Mouse (Mus musculus) lung, adult 2 months (tissue): ENCODE data around the gene Cdh24. TPM values are rescaled to one million over a fixed set of nuclear protein-coding genes. Genes with fewer than 3 reads are reported as not detected.
A peak's percentile ranks its signal among the peaks of the same experiment; 100 is the strongest.

ENCODE experiments used
- DNase-seq: peaks from one replicate; pipeline ENCODE4 v3.0.0; 2022
- H3K4me1 ChIP-seq: fragments of 200-500 bp; 2 replicates; pipeline ENCODE4 v1.6.1; 2011; ENCODE audit warnings: low read length; ENCODE audit not compliant: control insufficient read depth, insufficient read depth
- H3K4me3 ChIP-seq: fragments of 200-500 bp; replicated peaks from 2 replicates; pipeline ENCODE3; 2011; ENCODE audit warnings: low read depth, mild to moderate bottlenecking, control low read depth, low read length; ENCODE audit errors: extremely low read depth
- CTCF ChIP-seq: fragments of 200-500 bp; IDR thresholded peaks from 2 replicates; pipeline ENCODE4 v1.5.1; 2011; ENCODE audit warnings: mild to moderate bottlenecking, low read length, control low read depth; ENCODE audit not compliant: insufficient read depth
- POLR2A ChIP-seq: fragments of 200-500 bp; IDR thresholded peaks from 2 replicates; pipeline ENCODE4 v1.6.1; 2011; ENCODE audit warnings: low read depth, mild to moderate bottlenecking, control low read depth, low read length, borderline replicate concordance; ENCODE audit errors: extremely low read depth
- WGBS: fragments of 180-500 bp; shearing (Covaris S2); methylation state at CpG from one replicate; pipeline ENCODE4 v1.1.7; 2018; 5-methylcytosine and 5-hydroxymethylcytosine counted together
- polyA plus RNA-seq: library from polyadenylated mRNA; depleted of rRNA; stranded (reverse); fragments of >200 nt; gene quantifications from 2 replicates; pipeline ENCODE4 v1.2.3, GENCODE M21; 2012

Cdh24 gene
- polyA plus RNA-seq, 1 experiment = 2.8 TPM

DNA sequence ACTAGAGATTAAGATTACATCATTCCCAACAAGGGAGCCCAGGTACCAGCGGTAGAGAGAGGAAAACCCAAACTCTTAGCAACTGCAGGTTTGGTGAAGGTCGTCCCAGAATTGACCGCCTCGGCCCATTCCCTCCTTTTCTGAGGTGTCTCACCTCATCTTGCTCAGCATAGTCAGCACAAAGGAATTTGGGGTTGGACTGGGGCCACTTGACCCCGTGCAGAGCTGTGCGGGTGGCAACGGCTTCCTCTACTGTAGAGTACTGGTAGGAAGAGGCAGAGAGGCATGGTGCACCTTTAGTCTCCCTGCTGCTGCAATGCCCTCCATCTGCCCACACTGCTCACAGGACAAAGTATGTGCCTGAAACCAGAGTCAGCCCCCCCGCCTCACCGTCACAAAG, 3.1 kb upstream of the Cdh24 start:
- Histone ChIP-seq H3K4me1 (no peaks in the 10 kb centered on the region), H3K4me3 (no peak overlapping the region)
- no peak for DNase-seq
- no peak for TF ChIP-seq CTCF
- no peak for TF ChIP-seq POLR2A
- 70% methylated on average over 9 of the region's 9 CpGs for WGBS

DNA sequence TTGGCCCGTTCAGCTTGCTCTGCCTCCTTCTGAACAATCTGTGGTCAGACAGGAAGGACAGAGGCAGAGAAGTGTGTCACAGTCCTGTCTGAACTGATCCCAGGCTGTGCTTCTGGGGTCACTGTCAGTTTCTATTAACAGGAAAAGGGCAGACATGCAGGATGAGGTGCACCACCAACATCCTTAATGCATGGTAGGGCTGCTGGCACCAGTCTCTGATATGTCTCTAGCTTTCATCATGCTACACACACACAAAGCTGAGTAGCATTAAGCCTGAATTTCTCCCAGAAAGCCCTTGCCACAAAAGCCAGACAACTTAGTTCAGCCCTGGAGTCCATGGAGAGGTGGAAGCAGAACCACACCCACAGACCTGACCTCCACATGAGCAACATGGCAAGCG, 1.8 kb upstream of the Cdh24 start:
- WGBS = 81% methylated on average over 2 of the region's 2 CpGs
- H3K4me1 ChIP-seq = no peaks in the 10 kb centered on the region
- no peak for DNase-seq
- H3K4me3 ChIP-seq = no peak overlapping the region
- TF ChIP-seq CTCF = no peak
- no peak for TF ChIP-seq POLR2A

DNA sequence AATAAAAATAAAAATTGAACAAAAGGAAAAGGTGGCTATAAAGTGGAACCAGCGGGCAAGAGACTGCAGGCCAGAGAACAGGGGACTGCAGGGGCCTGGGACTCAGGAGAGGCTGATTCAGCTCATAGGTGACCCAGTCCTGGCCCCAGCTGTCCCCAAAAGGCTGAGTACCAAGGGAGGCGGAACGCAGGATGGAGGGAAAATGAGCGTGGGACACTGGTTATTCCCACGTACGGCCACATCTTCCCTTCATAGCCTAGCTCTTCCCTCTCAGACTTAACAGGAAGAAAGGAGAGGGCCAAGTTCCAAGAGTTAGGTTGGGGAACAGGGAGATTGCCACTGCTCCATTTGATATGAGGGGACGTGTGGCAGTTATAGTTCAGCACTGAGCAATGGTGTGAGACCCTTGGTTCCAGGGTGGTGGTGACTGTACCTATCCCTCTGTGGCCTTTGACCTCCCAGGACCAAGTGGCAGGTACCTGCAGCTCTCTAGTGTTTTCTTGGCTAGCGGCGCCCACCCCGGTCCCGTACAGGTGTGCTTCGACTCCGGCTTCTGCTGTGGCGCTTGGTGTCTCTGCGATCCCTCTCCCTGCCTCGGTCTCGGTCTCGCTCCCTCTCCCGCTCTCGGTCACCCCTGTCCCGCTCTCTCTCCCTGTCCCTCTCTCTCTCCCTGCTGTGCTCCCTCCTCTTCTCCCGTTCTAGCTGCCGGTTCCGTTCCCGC, 1.2 kb upstream of the Cdh24 start:
- TF ChIP-seq POLR2A = no peak
- TF ChIP-seq CTCF = no peak
- 86% methylated on average over 25 of the region's 25 CpGs for WGBS
- H3K4me1 ChIP-seq = no peaks in the 10 kb centered on the region

DNA sequence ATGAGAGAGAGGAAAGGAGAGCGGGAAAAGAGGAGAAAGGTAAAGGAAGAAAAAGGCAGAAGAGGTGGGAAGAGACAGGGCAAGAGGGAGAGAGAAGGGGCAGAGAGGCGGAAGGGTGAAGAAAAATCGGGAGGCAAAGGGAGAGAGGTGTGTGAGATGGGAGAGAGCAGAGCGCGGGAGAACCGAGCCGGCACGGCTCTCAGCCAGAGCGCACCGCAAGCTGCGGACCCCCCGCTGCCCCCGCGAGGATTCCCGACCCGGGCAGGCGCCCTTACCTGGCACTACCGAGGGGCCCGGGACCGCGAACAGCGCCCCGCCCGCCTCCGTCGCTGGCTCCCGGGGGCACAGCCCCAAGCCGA, 239 bp downstream of the Cdh24 start, which contains the start of gene Gm17606:
Gm17606 (plus strand) TSS at position 7 of the 359 bp plus-strand sequence.
- WGBS = 2% methylated on average over 28 of the region's 28 CpGs
- DNase-seq = no peak
- H3K4me3 ChIP-seq = peak within 1 kb of the TSS; percentile 66
- H3K4me1 ChIP-seq = no peaks in the 10 kb centered on the region
- TF ChIP-seq CTCF (no peak), POLR2A (no peak)

More for the DNA sequence above, 1.2 kb upstream of the Cdh24 start:
- no peak overlapping the region for H3K4me3 ChIP-seq
- no peak for DNase-seq

DNA sequence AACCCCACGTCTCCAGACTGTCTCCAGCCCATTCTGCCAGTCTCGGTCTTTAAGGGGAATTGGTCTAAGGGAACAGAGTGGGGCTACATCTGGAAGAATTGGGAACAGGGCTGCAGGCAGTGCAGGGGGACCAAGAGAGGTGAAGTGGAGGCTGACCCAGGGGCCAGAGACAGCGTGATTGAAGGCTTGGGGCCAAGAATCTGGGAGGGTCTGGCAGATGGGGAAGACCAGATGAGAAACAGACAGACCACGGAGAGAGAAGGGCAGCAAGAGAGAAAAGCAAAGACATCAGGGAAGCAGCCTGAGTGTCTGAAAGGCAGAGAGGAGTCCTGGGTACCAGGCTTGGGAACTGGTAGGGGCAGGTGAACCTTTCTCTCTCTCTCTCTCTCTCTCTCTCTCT, 1.0 kb downstream of the Cdh24 start:
- H3K4me1 ChIP-seq = no peaks in the 10 kb centered on the region
- no peak overlapping the region for H3K4me3 ChIP-seq
- TF ChIP-seq CTCF = no peak
- TF ChIP-seq POLR2A = no peak
- DNase-seq = no peak
- WGBS = 58% methylated on average over 4 of the region's 4 CpGs

DNA sequence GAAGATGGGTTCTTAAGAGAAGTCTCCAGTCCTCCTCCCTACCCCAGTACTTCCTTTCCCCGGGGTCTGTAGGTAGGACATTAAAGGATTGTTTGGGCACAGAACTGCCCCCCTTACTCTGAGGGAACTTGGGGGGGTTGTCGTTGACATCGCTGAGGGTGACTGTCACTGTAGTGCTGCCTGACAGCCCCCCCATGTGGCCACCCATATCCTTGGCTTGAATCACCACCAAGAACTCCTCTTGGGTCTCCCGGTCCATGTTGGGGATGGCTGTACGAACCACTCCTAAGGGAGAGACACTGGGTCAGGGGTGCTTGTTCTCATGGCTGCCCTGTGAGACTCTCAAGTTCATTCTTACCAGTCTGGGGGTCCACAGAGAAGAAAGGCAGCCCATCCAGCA, 3.0 kb downstream of the Cdh24 start:
- TF ChIP-seq CTCF (no peak), POLR2A (no peak)
- Histone ChIP-seq H3K4me3 (no peak overlapping the region), H3K4me1 (no peaks in the 10 kb centered on the region)
- DNase-seq = no peak
- WGBS = 57% methylated on average over 5 of the region's 5 CpGs

DNA sequence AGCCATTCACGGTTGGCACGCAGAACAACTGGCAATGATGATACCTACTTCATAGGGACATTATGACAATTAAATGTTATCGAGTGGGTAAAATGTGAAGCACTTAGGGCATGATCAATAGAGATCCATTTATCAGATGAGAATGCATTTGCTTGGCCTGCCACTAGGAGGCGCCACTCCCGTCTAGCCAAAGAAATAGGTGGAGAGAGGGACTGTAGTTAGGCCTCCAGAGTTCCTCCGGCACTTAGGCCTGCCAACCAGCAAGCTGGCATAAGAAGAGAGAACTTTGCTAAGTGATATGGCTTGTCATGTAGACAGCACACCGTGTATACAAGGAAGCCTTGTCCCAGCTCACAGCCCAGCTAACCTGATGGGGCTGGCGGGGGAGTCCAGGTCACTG, 4.2 kb downstream of the Cdh24 start:
- 47% methylated on average over 8 of the region's 8 CpGs for WGBS
- DNase-seq = peak; percentile 56
- TF ChIP-seq CTCF (peak; percentile 93), POLR2A (no peak)

DNA sequence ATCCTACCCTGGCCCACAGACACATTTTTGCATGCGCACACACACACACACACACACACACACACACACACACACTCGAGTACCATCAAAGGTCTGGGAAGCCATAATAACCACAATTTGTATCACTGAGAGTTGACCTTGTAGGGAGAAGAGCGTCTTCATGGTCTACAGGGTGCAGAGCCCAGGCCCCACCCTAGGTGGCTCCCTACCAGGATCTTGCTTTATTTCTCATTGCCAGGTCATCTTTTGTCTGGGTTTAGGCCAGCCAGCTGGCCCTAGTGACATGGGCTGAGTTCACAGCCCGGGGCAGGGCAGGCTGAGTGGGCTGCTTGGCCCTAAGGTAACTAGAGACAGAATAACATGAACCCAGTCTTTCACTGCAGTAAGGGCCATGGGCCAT, 7.0 kb downstream of the Cdh24 start:
- no peak for DNase-seq
- WGBS = 67% methylated on average over 4 of the region's 4 CpGs
- H3K4me1 ChIP-seq = no peaks in the 10 kb centered on the region
- no peak overlapping the region for H3K4me3 ChIP-seq
- TF ChIP-seq POLR2A (no peak), CTCF (no peak)

More for the DNA sequence above, 4.2 kb downstream of the Cdh24 start:
- Histone ChIP-seq H3K4me1 (no peaks in the 10 kb centered on the region), H3K4me3 (no peak overlapping the region)

DNA sequence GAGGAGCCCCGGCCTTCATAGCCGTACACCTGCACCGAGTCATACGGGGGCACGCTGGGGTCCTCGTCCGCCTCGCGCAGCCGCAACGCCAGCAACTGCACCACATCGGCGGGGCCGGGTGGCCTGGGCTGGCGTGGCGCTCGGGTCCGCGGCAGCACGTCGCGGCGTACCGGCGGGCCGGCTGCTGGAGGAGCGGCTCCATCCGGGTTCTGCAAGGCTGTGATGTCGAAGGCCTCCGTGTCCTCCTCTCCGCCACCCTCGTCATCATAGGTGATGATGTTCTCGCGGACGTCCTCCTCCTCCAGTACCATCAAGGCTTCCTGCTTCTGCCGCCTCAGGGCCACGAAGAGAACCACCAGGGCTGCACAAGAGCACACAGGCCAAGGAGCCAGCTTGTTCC, 8.9 kb downstream of the Cdh24 start:
- 91% methylated on average over 37 of the region's 37 CpGs for WGBS
- H3K4me3 ChIP-seq = no peak overlapping the region
- DNase-seq = no peak
- no peaks in the 10 kb centered on the region for H3K4me1 ChIP-seq
- TF ChIP-seq POLR2A (no peak), CTCF (no peak)

DNA sequence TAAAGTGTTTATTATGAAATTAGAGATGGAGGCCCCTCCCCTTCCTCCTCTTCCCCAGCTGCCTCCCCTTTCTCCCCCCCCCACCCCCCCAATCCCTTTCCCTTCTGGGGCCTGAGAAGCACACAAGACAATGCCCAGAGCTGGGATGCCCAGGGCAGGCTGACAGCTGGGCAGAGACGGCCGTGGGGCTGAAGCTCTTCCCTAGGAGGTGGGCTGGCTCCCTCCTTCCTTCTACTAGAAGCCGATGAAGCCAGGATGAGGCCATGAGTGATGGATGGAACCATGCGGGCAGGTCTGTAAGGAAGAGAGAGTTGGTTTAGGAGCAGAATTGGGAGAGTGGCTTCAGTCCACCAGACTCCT, 9.9 kb downstream of the Cdh24 start:
- TF ChIP-seq POLR2A (no peak), CTCF (no peak)
- H3K4me3 ChIP-seq = no peak overlapping the region

More for the DNA sequence above, 9.9 kb downstream of the Cdh24 start:
- no peak for DNase-seq
- 67% methylated on average over 4 of the region's 4 CpGs for WGBS
- no peaks in the 10 kb centered on the region for H3K4me1 ChIP-seq
